Mouse (Mus musculus) ES-E14 (cell line): ENCODE results near the gene H1foo. TPM values are rescaled to one million over a fixed set of nuclear protein-coding genes. Genes with fewer than 3 reads are reported as not detected.

ENCODE experiments used
- DNase-seq: peaks from one replicate; pipeline ENCODE4 v3.0.0-alpha.2; 2013; ENCODE audit warnings: low read depth, low spot score
- H3K27ac ChIP-seq: 2 replicates; pipeline ENCODE4 v1.5.1; 2012; ENCODE audit warnings: low read depth, mild to moderate bottlenecking, low read length, moderate library complexity, mixed read lengths; ENCODE audit not compliant: poor library complexity, insufficient read depth, severe bottlenecking
- H3K36me3 ChIP-seq: 2 replicates; pipeline ENCODE4 v1.6.1; 2012; ENCODE audit warnings: mild to moderate bottlenecking, low read length, moderate library complexity, mixed read lengths; ENCODE audit not compliant: control insufficient read depth, poor library complexity, insufficient read depth, severe bottlenecking
- H3K4me1 ChIP-seq, 2 experiments: fragments of 150-350 bp in 1 of 2; sonication (generic) in 1 of 2; 2 replicates each; pipeline ENCODE4 v1.6.1; 2012; ENCODE audit warnings: low read length in 2 of 2, mild to moderate bottlenecking in 1 of 2, mixed read lengths in 1 of 2; ENCODE audit not compliant: control insufficient read depth in 2 of 2, insufficient read depth in 2 of 2, poor library complexity in 1 of 2
- H3K4me3 ChIP-seq, 2 experiments: fragments of 150-350 bp in 1 of 2; sonication (generic) in 1 of 2; 2 replicates each; pipeline ENCODE4 v1.5.1; 2012; ENCODE audit warnings: low read length in 2 of 2, low read depth in 1 of 2, mild to moderate bottlenecking in 1 of 2, mixed read lengths in 1 of 2; ENCODE audit not compliant: insufficient read depth in 1 of 2, poor library complexity in 1 of 2, severe bottlenecking in 1 of 2
- H3K9ac ChIP-seq: 2 replicates; pipeline ENCODE4 v1.6.1; 2012; ENCODE audit warnings: low read depth, mild to moderate bottlenecking, low read length, mixed read lengths; ENCODE audit not compliant: poor library complexity, insufficient read depth, severe bottlenecking
- H3K9me3 ChIP-seq: fragments of 150-350 bp; sonication (generic); 2 replicates; pipeline ENCODE4 v1.6.1; 2012; ENCODE audit warnings: low read depth, mild to moderate bottlenecking, low read length; ENCODE audit not compliant: control insufficient read depth, insufficient read depth
- CHD2 ChIP-seq: IDR thresholded peaks from 2 replicates; pipeline ENCODE4 v1.6.1; 2014; ENCODE audit warnings: mild to moderate bottlenecking, low read depth, low read length, inconsistent platforms
- HCFC1 ChIP-seq: IDR thresholded peaks from 2 replicates; pipeline ENCODE4 v1.6.1; 2012; ENCODE audit warnings: low read length, inconsistent platforms, borderline replicate concordance; ENCODE audit not compliant: insufficient read depth
- MAFK ChIP-seq: IDR thresholded peaks from 2 replicates; pipeline ENCODE4 v1.6.1; 2014; ENCODE audit warnings: mild to moderate bottlenecking, low read depth, low read length, inconsistent platforms; ENCODE audit not compliant: insufficient read depth
- ZC3H11A ChIP-seq: IDR thresholded peaks from 2 replicates; pipeline ENCODE4 v1.6.1; 2012; ENCODE audit warnings: low read depth, mild to moderate bottlenecking, inconsistent platforms, low read length, borderline replicate concordance
- ZNF384 ChIP-seq: IDR thresholded peaks from 2 replicates; pipeline ENCODE4 v1.6.1; 2012; ENCODE audit warnings: low read depth, low read length, inconsistent platforms
- in situ Hi-C, 2 experiments: fragments of 600-800 bp; cut with MboI; formaldehyde crosslinking; loops; one replicate each; pipeline ENCODE4 v1.15.1; 2025; ENCODE audit warnings: low sequenced_read_pairs in 2 of 2, inconsistent platforms in 1 of 2; ENCODE audit not compliant: unreplicated experiment in 2 of 2
- total RNA-seq: library from RNA; depleted of rRNA; stranded (reverse); fragments of 300-350 nt; gene quantifications from 2 replicates; pipeline ENCODE4 v1.2.3, GENCODE M21; 2012

H1foo gene
- total RNA-seq, 1 experiment, result not detected

GRCm38 (mm10) chr6:115972083-115972764, 27.5 kb downstream of the H1foo start:
- H3K9ac ChIP-seq, result no peak overlapping the region
- H3K4me1 ChIP-seq, result no peaks in the 10 kb centered on the region
- in situ Hi-C loops, result no loop called here
- no peaks in the 10 kb centered on the region for H3K9me3 ChIP-seq
- H3K36me3 ChIP-seq, result no peaks in the 10 kb centered on the region
- no peak overlapping the region for H3K27ac ChIP-seq
- DNase-seq, result no peak
- H3K4me3 ChIP-seq, result no peak overlapping the region
- TF ChIP-seq ZNF384 (no peak), ZC3H11A (no peak), HCFC1 (no peak), MAFK (no peak), CHD2 (no peak)

GRCm38 (mm10) chr6:115973139-115973875, 28.6 kb downstream of the H1foo start:
- no peaks in the 10 kb centered on the region for H3K9me3 ChIP-seq
- TF ChIP-seq ZNF384 (no peak), HCFC1 (no peak), ZC3H11A (no peak), CHD2 (no peak), MAFK (no peak)
- no peak overlapping the region for H3K4me3 ChIP-seq
- H3K9ac ChIP-seq, result no peak overlapping the region
- DNase-seq, result no peak
- no peak overlapping the region for H3K27ac ChIP-seq
- no peaks in the 10 kb centered on the region for H3K36me3 ChIP-seq
- H3K4me1 ChIP-seq, result no peaks in the 10 kb centered on the region
- in situ Hi-C loops, result no loop called here

DNA sequence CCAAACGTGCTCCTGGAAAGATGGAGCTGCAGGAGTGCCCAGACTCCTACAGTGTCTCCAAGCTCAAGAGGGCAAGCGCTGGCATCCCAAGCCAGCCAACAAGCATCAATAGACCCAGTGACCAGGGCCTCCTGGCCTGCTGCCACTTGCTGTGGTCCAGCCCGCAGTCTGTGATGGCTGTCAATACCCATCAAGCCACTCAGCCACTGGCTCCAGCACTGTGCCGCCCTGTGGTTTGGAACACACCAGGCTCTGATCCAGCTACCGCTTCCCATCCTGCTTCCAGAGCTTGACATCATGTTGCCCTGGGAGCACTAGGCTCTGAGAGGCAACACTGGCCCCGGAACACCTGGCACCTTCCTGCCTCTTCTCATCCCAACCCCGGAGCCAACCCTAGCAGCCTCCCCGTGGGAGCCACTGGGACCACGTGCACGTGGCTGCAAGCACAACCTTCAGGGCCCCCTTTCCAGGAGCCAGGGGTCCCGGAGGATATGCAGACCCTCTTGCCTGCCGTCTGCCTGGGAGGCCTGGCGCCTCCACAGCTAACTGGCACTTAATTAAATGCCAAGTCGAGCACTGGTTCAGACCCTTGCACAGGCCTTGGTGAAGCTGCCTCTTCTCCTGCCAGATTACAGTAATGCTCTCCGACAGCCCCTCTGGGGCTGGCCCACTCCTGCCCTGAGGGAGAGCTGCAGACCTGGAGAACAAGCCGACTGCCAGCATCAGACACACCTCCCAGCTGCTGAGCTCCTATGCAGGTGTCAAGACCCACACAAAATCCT, 29.3 kb downstream of the H1foo start:
- no peak overlapping the region for H3K4me3 ChIP-seq
- in situ Hi-C loops, result no loop called here
- H3K9me3 ChIP-seq, result no peaks in the 10 kb centered on the region
- no peak for DNase-seq
- no peaks in the 10 kb centered on the region for H3K4me1 ChIP-seq
- H3K27ac ChIP-seq, result no peak overlapping the region
- no peak overlapping the region for H3K9ac ChIP-seq
- TF ChIP-seq MAFK (no peak), ZC3H11A (no peak), CHD2 (no peak), HCFC1 (no peak), ZNF384 (no peak)
- H3K36me3 ChIP-seq, result no peaks in the 10 kb centered on the region

GRCm38 (mm10) chr6:115975606-115976005, 30.9 kb downstream of the H1foo start:
- Histone ChIP-seq H3K9ac (no peak overlapping the region), H3K4me1 (no peaks in the 10 kb centered on the region), H3K9me3 (no peaks in the 10 kb centered on the region), H3K4me3 (no peak overlapping the region), H3K27ac (no peak overlapping the region), H3K36me3 (no peaks in the 10 kb centered on the region)
- TF ChIP-seq MAFK (no peak), CHD2 (no peak), HCFC1 (no peak), ZC3H11A (no peak), ZNF384 (no peak)
- no peak for DNase-seq
- in situ Hi-C loops, result no loop called here
